Mouse (Mus musculus): ENCODE data around the gene Tgif1.

The Tgif1 gene

DNA sequence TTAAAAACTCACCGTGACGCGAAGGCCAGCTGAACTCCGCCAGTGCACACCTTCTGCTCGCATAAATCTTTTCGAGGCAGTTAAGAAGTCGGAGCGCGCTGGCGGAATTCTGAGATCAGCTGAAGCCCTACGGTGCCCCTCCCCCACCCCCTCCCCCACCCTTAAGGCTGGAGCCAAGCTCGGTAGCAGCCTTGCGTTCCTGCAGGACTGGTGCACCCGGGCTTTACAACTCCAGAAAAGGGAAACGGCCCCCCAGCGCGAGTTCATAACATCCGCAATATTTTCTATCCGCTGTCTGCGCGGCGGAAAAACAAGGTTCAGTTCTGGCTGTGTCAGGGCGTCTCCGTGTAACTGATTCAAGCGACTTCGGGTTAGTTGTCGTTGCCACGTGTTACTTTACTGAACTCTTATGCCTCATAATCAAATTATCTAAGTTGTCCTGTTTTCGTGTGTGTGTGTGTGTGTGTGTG lies at the start of gene Tgif1:
Gene Tgif1, minus strand, starts transcription at position 111 of the 470 bp plus-strand sequence.
- peak; percentile 76 to 92 for DNase-seq (ENCODE audit: inconsistent age in 2 of 2, low spot score in 1 of 2)

DNA sequence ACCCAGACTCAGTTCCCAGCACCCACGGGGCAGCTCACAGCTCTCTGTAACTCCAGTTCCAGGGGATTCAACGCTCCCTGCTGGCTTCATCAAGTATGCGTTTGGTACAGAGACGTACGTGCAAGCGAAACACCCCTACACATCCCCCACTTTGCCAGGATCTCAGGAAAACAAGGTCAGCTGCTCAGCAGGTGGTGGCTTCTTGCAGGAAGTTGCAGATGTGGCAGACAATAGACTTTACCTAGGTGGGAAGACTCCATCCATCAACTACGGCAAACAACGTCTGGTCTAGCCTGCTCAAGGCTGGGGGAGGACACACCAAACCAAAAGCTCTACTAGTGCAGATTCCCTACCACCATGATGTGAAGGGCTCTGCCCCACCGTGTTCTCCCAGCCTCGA lies 47.3 kb upstream of the Tgif1 start:
- no peak for DNase-seq (ENCODE audit: inconsistent age in 2 of 2, low spot score in 1 of 2)

GRCm38 (mm10) chr17:70899642-70900041 lies 46.3 kb upstream of the Tgif1 start:
- no peak for DNase-seq (ENCODE audit: inconsistent age in 2 of 2, low spot score in 1 of 2)

- no peak for DNase-seq (ENCODE audit: inconsistent age in 2 of 2, low spot score in 1 of 2)
Observed at GRCm38 (mm10) chr17:70894867-70895266, 41.5 kb upstream of the Tgif1 start.

DNA sequence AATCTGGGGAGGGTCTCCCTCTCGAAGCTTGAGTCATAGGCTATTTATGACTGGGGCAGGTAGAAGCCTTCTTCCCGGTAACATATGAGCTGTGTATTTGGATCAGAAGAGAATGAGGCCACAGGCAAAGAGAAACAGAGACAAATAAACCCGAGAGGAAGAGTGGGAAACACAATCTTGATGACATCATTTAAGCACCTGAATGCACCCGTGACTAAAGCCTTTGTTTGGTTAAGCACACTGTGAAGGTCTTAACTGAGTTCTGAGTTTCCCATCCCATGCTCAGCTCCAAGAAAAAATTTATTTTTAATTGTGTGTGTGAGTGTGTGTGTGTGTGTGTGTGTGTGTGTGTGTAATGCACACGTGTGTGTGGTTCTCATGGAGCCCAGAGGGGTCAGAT lies 39.8 kb upstream of the Tgif1 start:
- no peak for DNase-seq (ENCODE audit: inconsistent age in 2 of 2, low spot score in 1 of 2)

- DNase-seq (ENCODE audit: inconsistent age in 2 of 2, low spot score in 1 of 2): no peak
Observed at GRCm38 (mm10) chr17:70892288-70893096, 39.1 kb upstream of the Tgif1 start.

GRCm38 (mm10) chr17:70890571-70890970 lies 37.2 kb upstream of the Tgif1 start:
- no peak for DNase-seq (ENCODE audit: inconsistent age in 2 of 2, low spot score in 1 of 2)

DNA sequence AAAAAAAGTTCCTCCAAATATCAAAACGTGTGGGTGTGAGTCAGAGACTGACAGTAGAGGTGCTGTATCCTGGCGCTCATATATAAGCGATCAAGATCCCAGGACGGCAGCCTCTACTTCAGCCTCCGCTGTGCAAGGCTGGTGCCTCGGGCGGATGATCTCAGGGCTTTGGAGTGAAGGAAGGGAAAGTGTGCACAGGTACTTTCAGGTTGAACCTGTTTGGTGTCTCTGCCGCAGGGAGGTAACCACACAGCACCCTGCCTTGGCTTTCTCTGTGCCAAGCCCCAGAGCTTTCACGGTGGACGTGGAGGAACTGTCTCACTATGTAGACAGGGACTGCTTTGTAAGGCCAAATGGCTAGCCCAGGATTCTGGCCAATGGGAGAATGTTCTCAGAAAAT lies 35.3 kb upstream of the Tgif1 start:
- no peak for DNase-seq (ENCODE audit: inconsistent age in 2 of 2, low spot score in 1 of 2)

GRCm38 (mm10) chr17:70887848-70888247 lies 34.5 kb upstream of the Tgif1 start:
- no peak for DNase-seq (ENCODE audit: inconsistent age in 2 of 2, low spot score in 1 of 2)

- DNase-seq (ENCODE audit: inconsistent age in 2 of 2, low spot score in 1 of 2): no peak
Observed at GRCm38 (mm10) chr17:70886641-70887391, 33.5 kb upstream of the Tgif1 start.

DNA sequence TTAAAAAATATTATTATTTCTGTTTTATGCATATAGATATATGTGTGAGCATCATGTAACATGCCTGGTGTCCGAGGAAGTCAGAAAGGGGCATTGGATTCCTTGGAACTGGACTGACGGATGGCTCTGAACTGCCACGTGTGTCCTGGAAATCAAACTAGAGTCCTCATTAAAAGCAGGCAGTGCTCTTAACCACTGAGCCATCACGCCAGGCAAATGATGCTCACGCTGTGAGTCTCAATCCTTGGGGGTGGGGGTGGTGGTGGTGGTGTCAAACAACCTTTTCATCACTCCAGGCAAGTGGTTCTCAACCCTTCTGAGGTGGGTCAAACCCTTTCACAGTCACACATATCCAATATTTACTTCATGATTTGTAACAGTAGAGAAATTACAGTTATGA lies 32.5 kb upstream of the Tgif1 start:
- no peak for DNase-seq (ENCODE audit: inconsistent age in 2 of 2, low spot score in 1 of 2)

- DNase-seq (ENCODE audit: inconsistent age in 2 of 2, low spot score in 1 of 2): no peak
Observed at GRCm38 (mm10) chr17:70881934-70882333, 28.6 kb upstream of the Tgif1 start.

DNA sequence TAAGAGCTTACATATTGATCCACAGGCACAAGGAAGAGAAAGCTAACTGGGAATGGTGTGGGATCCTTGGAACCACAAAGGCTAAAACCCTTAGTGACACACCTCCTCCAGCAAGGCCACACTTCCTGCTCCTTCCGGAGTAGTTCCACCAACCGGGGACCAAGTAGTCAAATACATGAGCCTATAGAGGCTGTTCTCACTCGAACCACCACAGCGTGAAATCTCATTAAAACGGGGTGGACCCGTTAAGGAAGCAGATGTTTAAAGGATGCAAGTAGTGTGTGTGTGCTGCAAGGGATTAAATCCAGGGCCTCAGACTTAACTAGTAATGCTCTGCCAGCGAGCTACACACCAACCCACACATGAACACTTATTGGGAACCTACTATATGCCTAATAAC lies 27.8 kb upstream of the Tgif1 start:
- DNase-seq (ENCODE audit: inconsistent age in 2 of 2, low spot score in 1 of 2): no peak

DNA sequence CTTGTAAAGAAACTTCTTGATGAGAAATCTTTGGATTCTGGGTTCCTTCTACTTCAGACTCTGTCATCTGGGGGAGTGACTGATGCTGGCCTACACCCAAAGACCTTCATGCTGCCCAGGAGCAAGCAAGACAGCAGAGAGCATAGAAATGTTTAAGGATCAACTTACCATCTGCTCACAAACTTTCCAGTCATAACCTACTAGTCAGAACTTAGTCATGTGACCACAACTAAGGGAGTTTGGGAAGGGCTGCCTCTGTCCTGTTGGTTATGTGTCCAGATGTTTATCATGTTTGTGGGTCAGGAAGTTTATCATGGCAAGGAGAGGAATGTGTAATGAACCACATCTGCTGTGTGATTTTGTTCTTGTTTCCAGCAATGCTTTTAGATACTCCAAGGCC lies 24.9 kb upstream of the Tgif1 start:
- no peak for DNase-seq (ENCODE audit: inconsistent age in 2 of 2, low spot score in 1 of 2)

- peak in 1 of 2 experiments; percentile 33 for DNase-seq (ENCODE audit: inconsistent age in 2 of 2, low spot score in 1 of 2)
Observed at GRCm38 (mm10) chr17:70873778-70874124, 20.4 kb upstream of the Tgif1 start.

DNA sequence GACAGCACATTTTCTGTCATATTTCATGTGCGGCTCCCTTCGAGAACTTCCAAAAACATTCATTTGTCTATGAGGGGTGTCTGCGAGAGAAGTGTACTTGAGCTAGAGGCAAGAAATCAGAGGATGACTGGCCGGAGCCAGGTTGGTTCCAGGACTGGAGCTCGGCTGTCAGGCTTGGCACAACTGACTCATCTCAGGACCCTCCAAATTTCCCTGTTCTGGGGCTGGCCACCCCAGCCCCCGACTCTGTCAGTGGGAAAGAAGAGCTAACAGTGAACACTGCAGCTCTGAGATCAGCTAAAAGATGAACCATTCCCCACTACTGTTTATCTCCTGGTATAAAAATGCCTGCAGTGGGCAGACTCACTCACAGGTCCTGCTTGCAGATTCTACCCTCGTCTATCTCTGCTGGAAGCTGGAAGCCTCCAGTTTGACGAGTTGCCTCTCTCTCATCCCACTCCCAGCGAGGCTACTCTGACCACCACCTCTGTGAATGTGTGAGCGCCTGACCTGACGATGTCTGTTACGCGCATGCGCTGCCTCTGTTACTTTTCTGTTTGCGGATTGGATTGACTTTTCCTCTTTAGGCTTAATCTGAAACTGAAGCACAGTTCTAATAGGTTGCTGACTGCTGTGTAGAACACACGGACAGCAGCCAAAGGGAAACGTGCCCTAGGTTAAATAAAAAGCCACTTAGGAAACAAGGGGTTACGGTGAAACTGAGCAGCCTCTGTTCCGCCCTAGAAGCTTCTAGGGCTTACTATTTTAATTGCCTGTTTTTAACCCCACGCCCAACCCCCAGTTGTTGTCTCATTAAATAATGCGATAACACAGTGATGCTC lies 19.8 kb upstream of the Tgif1 start:
- DNase-seq (ENCODE audit: inconsistent age in 2 of 2, low spot score in 1 of 2): peak in 1 of 2 experiments; percentile 56

DNA sequence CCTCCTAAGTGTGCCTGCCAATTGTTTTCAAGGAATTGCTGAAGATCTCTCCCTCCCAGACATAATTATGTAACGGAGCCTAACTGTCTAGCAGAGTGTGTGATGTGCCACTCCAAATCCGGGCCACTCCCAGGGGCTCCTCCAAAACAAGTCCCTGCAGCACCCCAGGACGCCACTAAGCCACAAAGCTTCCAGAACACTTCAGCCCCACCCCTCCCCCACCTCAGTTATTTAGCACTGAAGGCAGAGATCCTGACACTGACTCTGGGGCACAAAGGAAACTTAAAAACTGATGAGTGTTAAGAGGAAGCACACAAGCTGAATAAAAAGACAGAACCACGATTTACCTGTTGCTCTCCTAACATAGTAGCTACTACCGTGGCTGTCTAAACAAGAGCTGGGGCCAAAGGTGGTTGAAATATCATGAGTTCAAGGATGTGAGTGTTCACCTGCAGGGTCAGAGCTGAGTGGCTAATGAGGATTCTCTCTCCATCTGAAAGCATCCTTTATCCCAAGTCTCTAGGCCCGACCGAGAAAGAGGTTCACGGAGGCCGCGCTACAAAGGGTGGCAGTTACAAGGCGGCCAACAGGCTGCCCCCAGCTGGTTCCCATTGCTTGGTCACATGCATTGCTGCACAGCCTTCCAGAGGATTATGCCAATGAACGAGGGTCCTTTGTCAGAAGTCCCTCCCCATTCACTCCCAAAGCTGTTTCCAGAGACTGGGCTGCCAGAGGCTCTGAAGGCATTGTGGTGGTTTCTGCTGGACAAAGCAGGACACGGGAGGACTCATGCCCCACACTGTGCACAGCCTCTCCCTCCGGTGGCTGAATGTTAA lies 19.0 kb upstream of the Tgif1 start:
- no peak for DNase-seq (ENCODE audit: inconsistent age in 2 of 2, low spot score in 1 of 2)

DNA sequence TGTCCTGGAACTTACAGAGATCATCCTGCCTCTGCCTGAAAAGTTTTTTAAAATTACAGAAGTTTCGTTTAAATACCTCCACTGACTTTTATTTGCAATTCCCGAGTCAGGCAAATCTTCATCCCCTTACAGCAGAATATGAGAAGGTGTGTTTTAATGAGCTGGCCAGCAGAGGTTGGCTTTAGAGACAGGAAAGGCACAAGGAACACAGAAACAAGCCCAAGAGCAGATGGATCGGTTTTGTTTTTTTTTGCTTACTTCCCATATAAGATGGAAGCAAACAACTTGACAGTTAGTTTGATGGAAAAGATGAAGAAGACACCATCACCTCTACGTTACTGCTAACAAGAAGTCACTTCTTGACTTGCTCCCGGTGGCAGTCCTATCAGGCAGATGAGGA lies 18.3 kb upstream of the Tgif1 start:
- DNase-seq (ENCODE audit: inconsistent age in 2 of 2, low spot score in 1 of 2): no peak

DNA sequence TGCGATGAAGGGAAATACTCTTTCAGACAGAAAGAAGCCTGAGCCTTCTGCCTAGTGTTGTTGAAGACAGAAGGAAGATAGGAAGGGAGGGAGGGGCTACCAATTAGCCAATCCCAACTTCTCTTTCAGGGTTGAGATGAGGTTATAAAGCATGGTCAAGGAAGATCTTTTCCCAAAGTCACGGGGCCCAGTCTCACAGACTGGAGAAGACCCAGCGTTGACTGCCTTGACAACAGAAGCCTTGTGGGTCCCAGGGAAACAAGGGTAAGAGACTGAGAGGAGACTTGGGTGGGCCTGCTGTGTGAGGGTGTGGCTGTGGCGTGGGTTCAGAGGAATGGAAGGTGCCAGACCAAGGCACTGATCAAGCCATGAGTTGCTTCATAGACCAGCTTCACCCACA lies 17.2 kb upstream of the Tgif1 start:
- DNase-seq (ENCODE audit: inconsistent age in 2 of 2, low spot score in 1 of 2): no peak

DNA sequence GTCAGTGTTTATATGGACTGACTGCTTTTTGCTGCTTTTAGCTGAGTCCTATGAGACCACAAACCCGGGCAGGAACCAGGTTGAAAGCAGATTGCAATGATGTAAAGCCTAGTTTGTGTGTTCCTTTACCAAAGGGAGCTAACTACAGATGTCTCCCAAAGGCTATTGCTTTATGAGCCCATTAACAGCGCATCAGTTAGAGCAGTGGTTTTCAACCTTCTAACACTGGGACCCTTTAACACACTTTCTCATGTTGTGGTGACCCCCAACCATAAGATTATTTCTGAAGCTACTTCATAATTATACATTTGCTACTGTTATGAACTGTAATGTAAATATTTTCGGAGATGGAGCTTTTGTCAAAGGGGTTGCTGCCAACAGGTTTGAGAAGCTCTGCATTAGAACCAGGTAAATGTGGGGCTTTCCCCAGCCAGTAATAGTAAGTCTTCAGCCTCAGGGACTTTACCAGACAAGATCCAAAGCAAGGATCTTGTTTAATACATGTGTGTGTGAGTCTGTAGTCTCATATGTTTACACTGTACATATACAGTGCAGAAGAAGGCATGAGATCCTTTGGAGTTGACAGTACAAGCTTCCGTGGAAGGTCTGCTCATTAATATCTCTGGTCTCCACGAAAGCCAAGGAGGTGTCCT lies 15.4 kb upstream of the Tgif1 start:
- DNase-seq (ENCODE audit: inconsistent age in 2 of 2, low spot score in 1 of 2): no peak

All from adrenal gland, adult (tissue).